Mouse (Mus musculus) heart, embryonic 10.5 days (tissue): ENCODE results near the gene Phyhd1. TPM values are rescaled to one million over a fixed set of nuclear protein-coding genes. Genes with fewer than 3 reads are reported as not detected.

Source experiments
- DNase-seq: peaks from one replicate; pipeline ENCODE4 v3.0.0-alpha.2; 2017; ENCODE audit warnings: low spot score
- H3K27ac ChIP-seq: fragments of 300-500 bp; sonication (generic); 2 replicates; pipeline ENCODE4 v1.5.1; 2016; ENCODE audit warnings: mild to moderate bottlenecking
- H3K27me3 ChIP-seq: fragments of 300-500 bp; sonication (generic); 2 replicates; pipeline ENCODE4 v1.6.1; 2016; ENCODE audit warnings: mild to moderate bottlenecking; ENCODE audit not compliant: poor library complexity, insufficient read depth, severe bottlenecking
- H3K36me3 ChIP-seq: fragments of 300-500 bp; sonication (generic); 2 replicates; pipeline ENCODE4 v1.6.1; 2016; ENCODE audit warnings: mild to moderate bottlenecking, moderate library complexity
- H3K4me1 ChIP-seq: fragments of 300-500 bp; sonication (generic); 2 replicates; pipeline ENCODE4 v1.6.1; 2016; ENCODE audit warnings: mild to moderate bottlenecking
- H3K4me3 ChIP-seq: fragments of 300-500 bp; sonication (generic); 2 replicates; pipeline ENCODE4 v1.5.1; 2016; ENCODE audit warnings: mild to moderate bottlenecking, moderate library complexity
- H3K9me3 ChIP-seq: fragments of 300-500 bp; sonication (generic); 2 replicates; pipeline ENCODE4 v1.6.1; 2016; ENCODE audit warnings: mild to moderate bottlenecking, moderate library complexity
- WGBS: fragments of 180-500 bp; shearing (Covaris S2); methylation state at CpG from one replicate; pipeline ENCODE4 v1.1.7; 2016; 5-methylcytosine and 5-hydroxymethylcytosine counted together
- polyA plus RNA-seq: library from polyadenylated mRNA; unstranded; fragments of >200 nt; fragmentation: Nextera tagmentation; extraction: Ambion mirVana; gene quantifications from 2 replicates; pipeline ENCODE4 v1.2.1, GENCODE M21; 2016

The Phyhd1 gene
- polyA plus RNA-seq, 1 experiment from 2014 or later, result 5.2 TPM

- no peak for DNase-seq
- Histone ChIP-seq H3K9me3 (no peaks in the 10 kb centered on the region), H3K27ac (no peak overlapping the region), H3K4me1 (peaks cover 21% of the 10 kb centered on the region), H3K27me3 (no peaks in the 10 kb centered on the region), H3K36me3 (peaks cover 77% of the 10 kb centered on the region), H3K4me3 (no peak overlapping the region)
- WGBS, result 91% methylated on average over 5 of the region's 5 CpGs
These were observed 19.0 kb upstream of the Phyhd1 start for GRCm38 (mm10) chr2:30247036-30247435.

GRCm38 (mm10) chr2:30247681-30248080, 18.3 kb upstream of the Phyhd1 start:
- peaks cover 23% of the 10 kb centered on the region for H3K4me1 ChIP-seq
- H3K9me3 ChIP-seq, result no peaks in the 10 kb centered on the region
- H3K4me3 ChIP-seq, result no peak overlapping the region
- no peak for DNase-seq
- no peaks in the 10 kb centered on the region for H3K27me3 ChIP-seq
- 82% methylated on average over 4 of the region's 4 CpGs for WGBS
- no peak overlapping the region for H3K27ac ChIP-seq
- peaks cover 77% of the 10 kb centered on the region for H3K36me3 ChIP-seq

- H3K36me3 ChIP-seq, result peaks cover 73% of the 10 kb centered on the region
- H3K27me3 ChIP-seq, result no peaks in the 10 kb centered on the region
- 98% methylated on average over 3 of the region's 3 CpGs for WGBS
- peaks cover 23% of the 10 kb centered on the region for H3K4me1 ChIP-seq
- H3K9me3 ChIP-seq, result no peaks in the 10 kb centered on the region
- H3K27ac ChIP-seq, result no peak overlapping the region
- no peak overlapping the region for H3K4me3 ChIP-seq
- DNase-seq, result no peak
These were observed 16.8 kb upstream of the Phyhd1 start for GRCm38 (mm10) chr2:30249182-30249581.

GRCm38 (mm10) chr2:30250166-30251128, 15.6 kb upstream of the Phyhd1 start:
- 87% methylated on average over 10 of the region's 10 CpGs for WGBS
- no peak overlapping the region for H3K27ac ChIP-seq

GRCm38 (mm10) chr2:30251417-30252104, 14.4 kb upstream of the Phyhd1 start:
- Histone ChIP-seq H3K4me1 (peaks cover 23% of the 10 kb centered on the region), H3K9me3 (no peaks in the 10 kb centered on the region), H3K36me3 (peaks cover 80% of the 10 kb centered on the region), H3K4me3 (no peak overlapping the region), H3K27me3 (no peaks in the 10 kb centered on the region), H3K27ac (peak overlapping the region; percentile 62; the same call in 1 of the 2 replicates)
- 65% methylated on average over 5 of the region's 5 CpGs for WGBS
- DNase-seq, result no peak

More at GRCm38 (mm10) chr2:30250166-30251128, 15.6 kb upstream of the Phyhd1 start:
- Histone ChIP-seq H3K9me3 (no peaks in the 10 kb centered on the region), H3K4me1 (peaks cover 23% of the 10 kb centered on the region), H3K4me3 (no peak overlapping the region), H3K27me3 (no peaks in the 10 kb centered on the region), H3K36me3 (peaks cover 71% of the 10 kb centered on the region)
- no peak for DNase-seq

- Histone ChIP-seq H3K4me1 (peaks cover 23% of the 10 kb centered on the region), H3K9me3 (no peaks in the 10 kb centered on the region), H3K36me3 (peaks cover 85% of the 10 kb centered on the region), H3K4me3 (no peak overlapping the region), H3K27me3 (no peaks in the 10 kb centered on the region), H3K27ac (no peak overlapping the region)
- DNase-seq, result no peak
- 85% methylated on average over 3 of the region's 3 CpGs for WGBS
These were observed 13.5 kb upstream of the Phyhd1 start for GRCm38 (mm10) chr2:30252521-30252920.

- DNase-seq, result no peak
- H3K4me1 ChIP-seq, result peaks cover 34% of the 10 kb centered on the region
- no peak overlapping the region for H3K27ac ChIP-seq
- H3K9me3 ChIP-seq, result no peaks in the 10 kb centered on the region
- H3K36me3 ChIP-seq, result peaks cover 85% of the 10 kb centered on the region
- H3K4me3 ChIP-seq, result no peak overlapping the region
- H3K27me3 ChIP-seq, result no peaks in the 10 kb centered on the region
- WGBS, result 68% methylated on average over 5 of the region's 5 CpGs
These were observed 12.2 kb upstream of the Phyhd1 start for GRCm38 (mm10) chr2:30253809-30254208.

- no peaks in the 10 kb centered on the region for H3K27me3 ChIP-seq
- no peak overlapping the region for H3K4me3 ChIP-seq
- WGBS, result 94% methylated on average over 42 of the region's 42 CpGs
- H3K9me3 ChIP-seq, result no peaks in the 10 kb centered on the region
- no peak for DNase-seq
- no peak overlapping the region for H3K27ac ChIP-seq
- H3K4me1 ChIP-seq, result peaks cover 46% of the 10 kb centered on the region
- H3K36me3 ChIP-seq, result peaks cover 85% of the 10 kb centered on the region
These were observed 10.2 kb upstream of the Phyhd1 start for GRCm38 (mm10) chr2:30255631-30256395.

GRCm38 (mm10) chr2:30256616-30257350, 9.2 kb upstream of the Phyhd1 start:
- Histone ChIP-seq H3K4me3 (no peak overlapping the region), H3K36me3 (peaks cover 88% of the 10 kb centered on the region), H3K27ac (no peak overlapping the region), H3K4me1 (peaks cover 40% of the 10 kb centered on the region), H3K9me3 (no peaks in the 10 kb centered on the region), H3K27me3 (no peaks in the 10 kb centered on the region)
- DNase-seq, result no peak
- 95% methylated on average over 30 of the region's 30 CpGs for WGBS

- H3K9me3 ChIP-seq, result no peaks in the 10 kb centered on the region
- DNase-seq, result no peak
- WGBS, result 88% methylated on average over 7 of the region's 7 CpGs
- H3K27ac ChIP-seq, result peak overlapping the region; percentile 42
- H3K4me1 ChIP-seq, result peaks cover 30% of the 10 kb centered on the region
- no peak overlapping the region for H3K4me3 ChIP-seq
- H3K27me3 ChIP-seq, result no peaks in the 10 kb centered on the region
- H3K36me3 ChIP-seq, result peaks cover 88% of the 10 kb centered on the region
These were observed 8.1 kb upstream of the Phyhd1 start for GRCm38 (mm10) chr2:30257699-30258460.

- H3K9me3 ChIP-seq, result no peaks in the 10 kb centered on the region
- peak overlapping the region; percentile 42; the same call in 1 of the 2 replicates for H3K27ac ChIP-seq
- H3K4me1 ChIP-seq, result peaks cover 32% of the 10 kb centered on the region
- H3K36me3 ChIP-seq, result peaks cover 90% of the 10 kb centered on the region
- 0 out of 2 replicates have a peak overlapping the region, but pooled peaks have one; percentile 3 for H3K4me3 ChIP-seq
- 57% methylated on average over 4 of the region's 4 CpGs for WGBS
- no peaks in the 10 kb centered on the region for H3K27me3 ChIP-seq
- DNase-seq, result no peak
These were observed 7.4 kb upstream of the Phyhd1 start for GRCm38 (mm10) chr2:30258600-30258999.
